Mouse (Mus musculus): ENCODE data around the gene Cd300c. TPM values are rescaled to one million over a fixed set of nuclear protein-coding genes. Genes with fewer than 3 reads are reported as not detected.

Cd300c gene
- polyA plus RNA-seq, 1 experiment = not detected

Other genes with a start within 250 kb of the Cd300c start
- 1.00 TPM for gene Dnaic2, start 241.7 kb downstream of the Cd300c start, polyA plus RNA-seq (2012; fragmentation: generic; extraction: Trizol)
- gene Kif19a, start 203.8 kb downstream of the Cd300c start, polyA plus RNA-seq (2012; fragmentation: generic; extraction: Trizol) = 5.4 TPM
- gene Btbd17, start 173.2 kb downstream of the Cd300c start, polyA plus RNA-seq (2012; fragmentation: generic; extraction: Trizol) = 34.0 TPM
- gene Gpr142, start 170.2 kb downstream of the Cd300c start, polyA plus RNA-seq (2012; fragmentation: generic; extraction: Trizol) = 0.07 TPM
- 172 TPM for gene Gprc5c, start 118.0 kb downstream of the Cd300c start, polyA plus RNA-seq (2012; fragmentation: generic; extraction: Trizol)
- gene Cd300a, start 79.1 kb downstream of the Cd300c start, polyA plus RNA-seq (2012; fragmentation: generic; extraction: Trizol) = 0.40 TPM
- gene Cd300lb, start 34.8 kb downstream of the Cd300c start, polyA plus RNA-seq (2012; fragmentation: generic; extraction: Trizol) = 0.11 TPM
- gene Cd300ld, start 20.8 kb upstream of the Cd300c start, polyA plus RNA-seq (2012; fragmentation: generic; extraction: Trizol) = not detected
- not detected for gene Cd300c2, start 32.7 kb upstream of the Cd300c start, polyA plus RNA-seq (2012; fragmentation: generic; extraction: Trizol)
- gene Cd300ld2, start 47.0 kb upstream of the Cd300c start, polyA plus RNA-seq (2012; fragmentation: generic; extraction: Trizol) = not detected
- gene Cd300ld4, start 57.9 kb upstream of the Cd300c start, polyA plus RNA-seq (2012; fragmentation: generic; extraction: Trizol) = not detected
- gene Cd300ld5, start 68.6 kb upstream of the Cd300c start, polyA plus RNA-seq (2012; fragmentation: generic; extraction: Trizol) = 0.16 TPM
- not detected for gene Cd300ld3, start 79.3 kb upstream of the Cd300c start, polyA plus RNA-seq (2012; fragmentation: generic; extraction: Trizol)
- not detected for gene Cd300e, start 93.0 kb upstream of the Cd300c start, polyA plus RNA-seq (2012; fragmentation: generic; extraction: Trizol)
- 0.02 TPM for gene Rab37, start 122.3 kb upstream of the Cd300c start, polyA plus RNA-seq (2012; fragmentation: generic; extraction: Trizol)
- gene Cd300lf, start 164.8 kb upstream of the Cd300c start, polyA plus RNA-seq (2012; fragmentation: generic; extraction: Trizol) = not detected
- gene Slc9a3r1, start 194.2 kb upstream of the Cd300c start, polyA plus RNA-seq (2012; fragmentation: generic; extraction: Trizol) = 16.1 TPM
- gene Tmem104, start 218.3 kb upstream of the Cd300c start, polyA plus RNA-seq (2012; fragmentation: generic; extraction: Trizol) = 15.5 TPM
- 22.6 TPM for gene Nat9, start 218.7 kb upstream of the Cd300c start, polyA plus RNA-seq (2012; fragmentation: generic; extraction: Trizol)